Mouse (Mus musculus): ENCODE results near the gene Zp2.

Zp2 gene

DNA sequence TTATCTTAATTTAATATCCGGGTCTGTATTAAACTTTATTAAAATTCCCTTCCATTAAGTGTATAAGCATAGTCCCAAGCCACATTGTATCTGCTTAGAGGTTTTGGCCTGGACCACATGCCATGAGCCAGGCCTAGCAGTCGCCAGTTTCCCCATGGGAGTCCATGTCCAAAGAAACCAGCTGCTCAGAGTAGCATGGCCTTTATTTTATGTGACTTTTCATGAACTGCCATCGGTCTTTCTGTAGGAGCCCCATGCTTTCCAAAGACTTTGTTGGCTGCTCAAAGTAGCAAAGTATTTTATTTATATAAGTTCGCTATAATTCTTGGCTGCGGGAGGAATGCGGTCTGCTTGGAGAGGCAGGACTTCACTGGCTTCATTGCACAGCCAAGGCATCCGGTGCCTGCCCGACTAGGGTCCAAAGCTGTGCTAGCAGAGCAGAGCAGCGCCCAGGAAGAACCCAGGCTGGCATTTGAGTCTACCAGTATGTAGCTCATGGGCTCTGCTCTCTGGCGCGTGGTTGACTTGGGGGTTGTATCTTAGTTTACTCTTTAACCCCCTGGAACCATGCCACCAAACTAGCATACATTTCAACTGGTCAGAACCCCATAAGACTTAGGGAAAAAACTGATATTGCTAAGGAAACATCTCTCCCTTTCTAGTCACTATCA is 18.6 kb upstream of the Zp2 start:
- no peak for DNase-seq (ENCODE audit: low read depth, low spot score)
- H3K27me3 ChIP-seq (ENCODE audit: control insufficient read depth, insufficient read depth, low read length, poor library complexity, severe bottlenecking), result no peaks in the 10 kb centered on the region
- no peaks in the 10 kb centered on the region for H3K36me3 ChIP-seq (ENCODE audit: control insufficient read depth, insufficient read depth, low read length, poor library complexity, severe bottlenecking)

GRCm38 (mm10) chr7:120158121-120158613 is 13.1 kb upstream of the Zp2 start:
- Histone ChIP-seq H3K27me3 (ENCODE audit: control insufficient read depth, insufficient read depth, low read length, poor library complexity, severe bottlenecking) (no peaks in the 10 kb centered on the region), H3K36me3 (ENCODE audit: control insufficient read depth, insufficient read depth, low read length, poor library complexity, severe bottlenecking) (no peaks in the 10 kb centered on the region)
- no peak for DNase-seq (ENCODE audit: low read depth, low spot score)

DNA sequence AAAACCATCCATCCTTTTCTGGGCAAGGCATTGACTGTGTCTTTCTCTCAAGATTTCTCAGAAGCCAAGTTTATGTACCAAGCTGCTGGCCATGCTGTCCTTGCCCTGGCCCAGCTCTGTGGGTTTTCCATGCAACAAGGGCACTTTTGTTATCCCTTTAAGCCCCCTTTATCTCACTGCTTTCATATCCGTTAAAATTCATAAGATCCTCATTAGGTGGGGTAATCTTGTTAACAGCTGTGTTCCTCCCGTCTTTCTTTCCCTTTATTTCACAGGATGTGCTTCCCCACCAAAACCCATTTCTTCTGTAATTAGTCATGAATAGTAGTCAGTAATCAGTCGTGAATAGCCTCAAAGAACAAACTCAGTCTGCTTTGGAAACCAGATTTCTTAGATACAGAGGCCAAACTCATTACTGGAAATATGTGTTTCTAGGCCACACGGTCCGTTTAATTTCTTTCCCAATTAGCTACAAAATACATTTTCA is 12.5 kb upstream of the Zp2 start:
- Histone ChIP-seq H3K27me3 (ENCODE audit: control insufficient read depth, insufficient read depth, low read length, poor library complexity, severe bottlenecking) (no peaks in the 10 kb centered on the region), H3K36me3 (ENCODE audit: control insufficient read depth, insufficient read depth, low read length, poor library complexity, severe bottlenecking) (no peaks in the 10 kb centered on the region)
- no peak for DNase-seq (ENCODE audit: low read depth, low spot score)

DNA sequence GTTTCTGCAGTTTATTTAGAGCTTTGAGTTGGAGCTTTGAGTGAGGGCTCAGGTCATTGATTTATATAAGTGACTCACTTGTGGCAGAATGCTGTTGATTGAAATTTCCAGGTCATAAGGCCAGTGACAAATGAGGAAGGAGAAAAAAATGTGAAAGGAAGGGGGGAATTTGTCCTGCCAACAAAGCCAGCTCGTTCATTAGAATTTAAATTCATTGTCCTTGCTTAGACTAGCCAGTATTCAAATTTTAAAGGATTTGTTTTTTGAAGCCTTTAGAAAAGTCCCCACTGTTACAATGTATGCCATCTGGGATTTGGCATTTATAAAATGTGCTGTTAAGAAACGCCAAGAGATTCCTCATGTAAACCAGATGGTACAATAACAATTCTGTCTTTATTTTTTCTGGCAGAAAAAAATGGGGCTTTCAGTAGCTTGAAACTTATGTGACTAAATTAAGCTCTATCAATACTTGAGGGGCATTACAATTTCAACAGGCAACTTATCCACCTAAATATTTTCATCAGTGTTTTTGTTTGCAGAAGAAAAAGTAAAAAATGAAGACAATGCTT is 11.8 kb upstream of the Zp2 start:
- Histone ChIP-seq H3K36me3 (ENCODE audit: control insufficient read depth, insufficient read depth, low read length, poor library complexity, severe bottlenecking) (no peaks in the 10 kb centered on the region), H3K27me3 (ENCODE audit: control insufficient read depth, insufficient read depth, low read length, poor library complexity, severe bottlenecking) (no peaks in the 10 kb centered on the region)
- no peak for DNase-seq (ENCODE audit: low read depth, low spot score)

DNA sequence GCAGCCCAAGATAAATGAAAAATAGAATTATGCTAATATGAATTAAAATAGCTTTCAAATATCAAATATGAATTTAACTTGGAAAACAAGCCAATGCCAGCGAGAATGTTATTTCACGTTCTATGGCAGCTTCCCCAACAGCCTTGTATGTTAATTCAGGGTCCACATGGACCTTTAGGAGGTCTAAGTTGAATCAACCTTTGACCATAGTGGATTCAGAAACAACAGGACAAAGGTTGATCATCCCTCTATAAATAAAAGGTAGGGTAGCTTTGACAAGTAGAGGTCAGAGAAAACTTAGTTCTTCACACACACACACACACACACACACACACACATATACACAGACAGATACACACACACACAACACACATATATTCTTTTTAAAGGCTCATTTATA is 5.8 kb upstream of the Zp2 start:
- DNase-seq (ENCODE audit: low read depth, low spot score), result no peak
- H3K27me3 ChIP-seq (ENCODE audit: control insufficient read depth, insufficient read depth, low read length, poor library complexity, severe bottlenecking), result no peaks in the 10 kb centered on the region
- no peaks in the 10 kb centered on the region for H3K36me3 ChIP-seq (ENCODE audit: control insufficient read depth, insufficient read depth, low read length, poor library complexity, severe bottlenecking)

GRCm38 (mm10) chr7:120150257-120150656 is 5.2 kb upstream of the Zp2 start:
- Histone ChIP-seq H3K36me3 (ENCODE audit: control insufficient read depth, insufficient read depth, low read length, poor library complexity, severe bottlenecking) (no peaks in the 10 kb centered on the region), H3K27me3 (ENCODE audit: control insufficient read depth, insufficient read depth, low read length, poor library complexity, severe bottlenecking) (no peaks in the 10 kb centered on the region)
- no peak for DNase-seq (ENCODE audit: low read depth, low spot score)

DNA sequence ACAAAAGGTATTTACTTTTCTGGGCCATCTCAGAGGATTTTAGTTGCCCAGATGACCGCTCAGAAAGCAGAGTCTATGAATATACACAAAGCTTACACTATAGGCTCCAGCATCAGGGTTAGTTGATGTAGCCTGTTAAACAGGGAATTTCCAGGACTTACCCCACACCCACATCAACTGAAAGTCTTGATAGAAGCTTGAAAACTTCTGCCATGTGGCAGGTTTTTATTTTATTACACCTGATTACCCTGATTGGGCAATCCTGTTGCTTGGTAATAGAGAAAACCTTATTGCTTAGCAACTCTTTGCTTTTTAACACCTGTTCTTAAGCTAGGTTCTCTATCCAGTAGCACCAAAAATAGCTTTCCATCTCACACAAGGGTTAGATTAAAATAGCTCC is 2.3 kb downstream of the Zp2 start:
- no peaks in the 10 kb centered on the region for H3K27me3 ChIP-seq (ENCODE audit: control insufficient read depth, insufficient read depth, low read length, poor library complexity, severe bottlenecking)
- no peaks in the 10 kb centered on the region for H3K36me3 ChIP-seq (ENCODE audit: control insufficient read depth, insufficient read depth, low read length, poor library complexity, severe bottlenecking)
- DNase-seq (ENCODE audit: low read depth, low spot score), result no peak

DNA sequence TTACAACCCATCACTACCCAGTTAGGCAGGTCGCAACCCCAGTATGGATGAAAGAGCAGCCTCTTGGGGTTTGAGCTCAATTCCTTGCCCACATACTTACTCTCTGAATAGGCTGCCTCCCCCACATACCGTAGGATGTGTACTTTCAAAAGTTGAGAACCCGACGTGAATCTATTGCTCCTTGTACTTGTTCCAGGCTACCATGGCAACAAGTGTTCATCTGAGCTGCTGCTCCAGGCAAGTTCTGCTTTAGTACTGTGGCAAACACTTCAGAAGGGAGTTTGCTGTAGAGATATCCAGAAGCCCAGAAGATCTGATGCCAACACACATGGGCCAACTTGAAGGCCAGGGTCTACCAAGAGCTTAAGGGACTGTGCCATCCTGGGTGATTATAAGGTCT is 16.1 kb downstream of the Zp2 start:
- H3K27me3 ChIP-seq (ENCODE audit: control insufficient read depth, insufficient read depth, low read length, poor library complexity, severe bottlenecking), result no peaks in the 10 kb centered on the region
- no peak for DNase-seq (ENCODE audit: low read depth, low spot score)
- no peaks in the 10 kb centered on the region for H3K36me3 ChIP-seq (ENCODE audit: control insufficient read depth, insufficient read depth, low read length, poor library complexity, severe bottlenecking)

- no peak for DNase-seq (ENCODE audit: low read depth, low spot score)
- Histone ChIP-seq H3K36me3 (ENCODE audit: control insufficient read depth, insufficient read depth, low read length, poor library complexity, severe bottlenecking) (no peaks in the 10 kb centered on the region), H3K27me3 (ENCODE audit: control insufficient read depth, insufficient read depth, low read length, poor library complexity, severe bottlenecking) (no peaks in the 10 kb centered on the region)
Observed at GRCm38 (mm10) chr7:120127686-120128059, 17.4 kb downstream of the Zp2 start.

DNA sequence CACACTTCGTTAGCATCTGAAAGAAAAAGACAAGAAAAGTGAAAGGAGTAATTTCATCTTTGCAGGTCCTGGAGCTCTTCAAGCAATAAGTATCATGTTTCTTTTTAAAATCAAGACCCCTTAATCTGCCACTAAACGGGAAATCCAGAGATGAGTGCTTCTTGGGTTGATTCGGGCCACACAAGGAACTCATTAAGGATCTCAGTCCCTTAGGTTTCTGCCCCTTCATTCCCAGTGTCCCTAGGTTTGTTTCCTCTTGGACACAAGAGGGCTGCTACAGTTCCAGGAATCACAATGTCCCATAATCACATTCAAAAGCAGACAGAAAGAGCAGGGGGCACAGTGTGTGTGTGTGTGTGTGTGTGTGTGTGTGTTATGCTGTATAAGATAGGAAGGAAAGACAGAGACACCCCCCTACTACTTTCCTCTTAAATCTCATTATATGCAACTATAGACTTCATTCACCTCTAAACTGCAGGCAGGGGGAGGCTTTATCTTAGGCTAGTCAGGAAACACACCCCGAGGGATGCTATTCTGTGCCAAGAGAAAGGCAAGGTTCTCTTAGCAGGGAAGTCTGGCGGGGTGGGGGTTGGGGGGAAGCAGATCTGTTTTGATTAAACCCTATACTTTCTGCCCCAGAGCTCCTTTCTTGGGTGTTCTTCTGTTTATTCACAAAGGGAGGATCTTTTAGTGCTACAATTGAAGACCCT is 18.0 kb downstream of the Zp2 start:
- Histone ChIP-seq H3K36me3 (ENCODE audit: control insufficient read depth, insufficient read depth, low read length, poor library complexity, severe bottlenecking) (no peaks in the 10 kb centered on the region), H3K27me3 (ENCODE audit: control insufficient read depth, insufficient read depth, low read length, poor library complexity, severe bottlenecking) (no peaks in the 10 kb centered on the region)
- no peak for DNase-seq (ENCODE audit: low read depth, low spot score)

DNA sequence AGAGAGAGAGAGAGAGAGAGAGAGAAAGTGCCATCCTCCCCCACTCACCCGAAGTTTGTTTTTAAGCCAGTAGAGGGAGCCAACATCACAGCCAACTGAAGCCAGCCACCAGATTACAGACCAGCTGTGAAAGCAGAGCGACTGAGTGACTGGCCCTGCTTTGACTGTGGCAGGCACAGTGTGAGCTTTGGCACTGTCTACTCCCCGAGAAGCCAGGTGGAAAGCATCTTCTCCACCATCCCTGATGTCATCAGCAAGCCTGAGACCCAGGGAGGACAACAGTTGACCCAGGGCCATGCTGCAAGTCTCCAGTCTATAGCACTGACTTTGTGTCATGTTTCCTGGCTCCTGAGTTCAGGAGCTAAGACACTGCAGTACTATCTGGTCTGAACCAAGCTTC is 20.2 kb downstream of the Zp2 start:
- peak; percentile 4 for DNase-seq (ENCODE audit: low read depth, low spot score)
- Histone ChIP-seq H3K27me3 (ENCODE audit: control insufficient read depth, insufficient read depth, low read length, poor library complexity, severe bottlenecking) (no peaks in the 10 kb centered on the region), H3K36me3 (ENCODE audit: control insufficient read depth, insufficient read depth, low read length, poor library complexity, severe bottlenecking) (no peaks in the 10 kb centered on the region)

- no peaks in the 10 kb centered on the region for H3K36me3 ChIP-seq (ENCODE audit: control insufficient read depth, insufficient read depth, low read length, poor library complexity, severe bottlenecking)
- DNase-seq (ENCODE audit: low read depth, low spot score), result no peak
- H3K27me3 ChIP-seq (ENCODE audit: control insufficient read depth, insufficient read depth, low read length, poor library complexity, severe bottlenecking), result no peaks in the 10 kb centered on the region
Observed at GRCm38 (mm10) chr7:120123776-120124175, 21.3 kb downstream of the Zp2 start.

DNA sequence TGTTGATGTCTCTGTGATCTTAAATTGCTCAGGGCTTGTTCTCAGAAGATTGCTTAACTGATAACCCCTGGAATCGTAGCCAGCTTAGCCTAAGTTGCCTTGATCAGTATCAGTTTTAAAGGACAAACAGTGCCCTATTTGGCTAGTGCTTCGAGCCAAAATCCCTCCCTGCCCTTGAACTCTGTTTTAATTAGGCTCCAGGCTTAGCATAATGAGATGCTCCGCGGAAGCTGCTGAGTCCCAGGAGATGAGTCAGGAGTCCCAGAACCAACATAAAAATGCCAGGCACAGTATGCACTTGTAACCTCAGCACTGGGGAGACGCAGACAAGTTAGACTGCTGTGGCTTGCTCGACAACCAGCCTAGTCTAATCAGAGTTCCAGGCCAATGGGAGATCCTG is 27.6 kb downstream of the Zp2 start:
- Histone ChIP-seq H3K27me3 (ENCODE audit: control insufficient read depth, insufficient read depth, low read length, poor library complexity, severe bottlenecking) (no peaks in the 10 kb centered on the region), H3K36me3 (ENCODE audit: control insufficient read depth, insufficient read depth, low read length, poor library complexity, severe bottlenecking) (no peaks in the 10 kb centered on the region)
- DNase-seq (ENCODE audit: low read depth, low spot score), result no peak

DNA sequence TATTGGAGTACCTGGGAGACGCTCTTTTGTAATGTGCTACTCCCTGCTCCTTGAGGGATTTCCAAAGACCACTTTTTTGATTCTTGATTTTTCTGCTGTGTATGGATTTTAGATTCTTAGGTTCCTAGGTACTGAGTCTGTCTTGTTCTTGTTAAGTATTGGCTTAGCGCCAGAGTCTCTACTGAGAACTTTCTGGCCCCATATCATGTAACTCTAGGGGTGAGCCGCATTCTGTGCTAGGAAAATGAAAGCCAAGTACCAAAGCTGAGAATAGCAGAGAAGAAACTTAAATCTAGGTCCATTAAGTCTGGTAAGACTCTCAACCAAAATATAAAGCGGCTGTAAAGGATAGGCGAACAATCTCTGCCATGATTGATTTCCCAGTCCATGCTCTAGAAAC is 28.1 kb downstream of the Zp2 start:
- no peak for DNase-seq (ENCODE audit: low read depth, low spot score)
- Histone ChIP-seq H3K27me3 (ENCODE audit: control insufficient read depth, insufficient read depth, low read length, poor library complexity, severe bottlenecking) (no peaks in the 10 kb centered on the region), H3K36me3 (ENCODE audit: control insufficient read depth, insufficient read depth, low read length, poor library complexity, severe bottlenecking) (no peaks in the 10 kb centered on the region)

DNA sequence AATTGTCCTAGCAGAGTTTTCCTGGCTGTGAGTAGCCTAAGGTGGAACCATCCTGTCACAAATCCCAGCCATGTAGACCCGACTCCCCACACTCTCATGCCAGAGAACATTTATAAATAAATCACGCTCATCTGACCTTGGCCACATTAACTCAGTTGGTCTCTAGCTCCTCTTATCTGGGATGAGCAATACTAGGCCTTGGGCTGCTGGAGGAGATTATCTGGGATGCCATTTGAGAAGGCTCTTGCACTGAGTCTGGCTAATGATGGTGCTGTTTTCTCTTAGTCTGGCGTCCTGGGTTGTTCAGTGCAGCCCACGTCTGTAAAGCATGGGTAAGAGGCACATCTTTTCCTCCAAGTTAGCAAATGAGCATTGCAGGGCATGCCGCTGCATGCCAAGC is 35.4 kb downstream of the Zp2 start:
- DNase-seq (ENCODE audit: low read depth, low spot score), result no peak
- no peaks in the 10 kb centered on the region for H3K27me3 ChIP-seq (ENCODE audit: control insufficient read depth, insufficient read depth, low read length, poor library complexity, severe bottlenecking)

More for the DNA sequence above, 35.4 kb downstream of the Zp2 start:
- no peaks in the 10 kb centered on the region for H3K36me3 ChIP-seq (ENCODE audit: control insufficient read depth, insufficient read depth, low read length, poor library complexity, severe bottlenecking)

Data from splenic B cell, adult 2 months (primary cell).